Mouse (Mus musculus) telencephalon, adult 2 months (tissue): ENCODE data around the gene Anks1b.

Source experiments
- DNase-seq: peaks from one replicate; pipeline ENCODE4 v3.0.0-alpha.2; 2011; ENCODE audit warnings: low read depth, low spot score

Anks1b gene

DNA sequence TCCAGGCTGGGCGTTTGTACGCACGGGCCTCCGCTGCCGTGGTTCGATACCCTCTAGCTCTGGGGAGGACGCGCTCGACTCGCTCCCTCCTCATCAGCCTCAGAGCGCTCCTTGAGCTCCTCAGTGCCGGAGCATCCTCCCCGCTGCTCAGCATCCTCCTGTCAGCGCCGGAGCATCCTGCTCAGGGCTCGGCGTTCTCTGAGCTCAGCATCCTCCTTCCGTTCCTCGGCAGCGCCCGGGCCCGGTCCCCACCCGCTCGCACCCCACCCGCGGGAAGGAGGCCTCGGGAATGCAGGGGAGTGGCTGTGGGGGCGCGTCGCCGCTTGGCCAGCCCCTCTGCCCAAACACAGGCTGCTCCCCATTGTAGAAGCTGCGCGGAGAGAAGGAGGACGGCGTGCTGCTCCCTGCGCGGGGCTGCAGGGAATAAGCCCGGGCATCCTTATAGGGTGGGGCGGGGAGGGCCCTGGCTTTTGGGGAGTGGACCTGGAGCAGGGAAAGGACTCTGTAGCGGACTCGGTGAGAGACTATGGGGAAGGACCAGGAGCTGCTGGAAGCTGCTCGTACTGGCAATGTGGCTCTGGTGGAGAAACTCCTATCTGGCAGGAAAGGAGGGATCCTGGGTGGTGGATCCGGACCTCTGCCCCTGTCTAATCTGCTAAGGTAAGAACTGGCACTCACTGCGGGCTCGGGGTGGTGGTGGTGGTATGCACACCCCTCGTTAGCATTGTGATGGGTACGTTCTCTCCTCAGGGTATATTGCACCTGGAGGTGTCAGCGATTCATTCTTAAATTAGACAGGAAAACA lies at the start of gene Anks1b:
Gene Anks1b, plus strand, starts transcription at position 364 of the 805 bp plus-strand sequence.
- peak; percentile 41 for DNase-seq

DNA sequence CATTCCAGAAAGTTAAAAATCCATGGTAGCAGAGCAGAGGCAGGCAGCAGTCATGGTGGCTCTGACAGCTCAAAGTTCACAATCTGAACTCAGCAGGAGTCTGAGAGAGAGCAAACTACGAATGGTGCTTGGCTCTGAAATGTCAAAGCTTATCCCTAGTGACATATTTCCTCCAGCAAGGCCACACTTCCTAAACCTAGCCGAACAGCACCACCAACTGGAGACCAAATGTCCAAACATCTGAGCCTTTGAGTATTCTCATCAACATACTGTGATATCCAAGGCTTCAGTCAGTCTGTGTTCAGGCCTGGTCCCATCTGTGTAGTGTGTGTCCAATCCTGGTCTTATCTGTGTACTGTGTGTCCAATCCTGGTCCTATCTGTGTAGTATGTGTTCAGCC lies 49.4 kb upstream of the Anks1b start:
- DNase-seq = peak; percentile 11

DNA sequence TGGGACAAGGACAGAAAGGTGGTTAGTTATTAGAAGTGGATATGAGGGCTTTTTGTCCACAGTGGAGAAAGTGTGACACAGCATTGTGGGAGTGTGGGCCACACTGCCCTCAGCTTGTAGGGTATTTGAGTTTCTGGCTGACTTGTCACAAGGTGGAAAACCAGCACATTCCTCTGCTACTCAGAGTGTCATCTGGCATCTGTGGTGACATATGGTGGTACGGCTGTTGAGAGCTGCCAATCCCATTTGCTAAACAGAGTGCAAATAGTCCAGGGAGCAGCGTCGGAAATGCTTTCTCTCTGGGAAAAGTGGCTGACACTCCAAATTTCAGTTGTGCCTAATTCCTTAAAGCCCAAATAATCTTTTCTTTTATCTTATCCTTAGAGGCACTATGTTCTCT lies 46.4 kb upstream of the Anks1b start:
- DNase-seq = peak; percentile 24

DNA sequence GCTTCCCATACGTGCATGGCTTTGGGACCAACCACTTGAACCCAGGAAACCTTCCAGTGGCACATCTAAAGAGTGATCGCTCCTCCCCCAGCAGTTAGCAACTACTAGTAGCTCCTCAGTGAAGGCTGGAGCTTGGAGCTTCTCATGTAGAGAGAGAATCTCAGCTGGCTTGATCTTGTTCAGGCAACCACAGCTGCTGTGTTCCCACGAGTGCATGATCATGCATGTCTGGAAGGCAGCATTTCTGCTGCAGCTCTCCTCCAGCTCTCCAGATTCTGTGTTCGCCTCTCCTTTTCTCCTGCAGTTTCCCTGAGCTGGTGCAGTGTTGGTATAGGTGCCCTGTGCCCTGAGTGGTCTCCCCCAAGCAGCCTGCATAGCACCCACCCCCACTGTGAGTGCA lies 41.0 kb upstream of the Anks1b start:
- DNase-seq = no peak

DNA sequence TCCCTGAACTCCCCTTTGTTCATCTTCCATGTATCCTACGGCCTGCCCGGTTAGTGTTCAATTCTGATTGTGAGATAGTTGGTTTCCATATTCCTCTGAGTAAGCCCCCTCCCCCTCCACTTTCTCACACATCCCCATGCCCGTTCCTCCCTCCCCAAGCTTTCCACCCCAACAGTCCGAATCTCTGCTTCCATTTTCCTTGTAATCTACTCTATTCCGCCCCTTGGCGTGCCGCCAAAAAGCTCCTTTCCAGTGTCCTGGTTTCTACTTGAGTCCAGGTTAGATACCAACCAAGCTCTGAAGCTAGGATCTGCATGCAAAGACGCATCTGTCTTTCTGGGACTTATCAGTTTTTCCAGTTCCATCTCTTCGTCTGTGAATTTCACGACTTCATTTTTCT lies 40.1 kb upstream of the Anks1b start:
- no peak for DNase-seq

DNA sequence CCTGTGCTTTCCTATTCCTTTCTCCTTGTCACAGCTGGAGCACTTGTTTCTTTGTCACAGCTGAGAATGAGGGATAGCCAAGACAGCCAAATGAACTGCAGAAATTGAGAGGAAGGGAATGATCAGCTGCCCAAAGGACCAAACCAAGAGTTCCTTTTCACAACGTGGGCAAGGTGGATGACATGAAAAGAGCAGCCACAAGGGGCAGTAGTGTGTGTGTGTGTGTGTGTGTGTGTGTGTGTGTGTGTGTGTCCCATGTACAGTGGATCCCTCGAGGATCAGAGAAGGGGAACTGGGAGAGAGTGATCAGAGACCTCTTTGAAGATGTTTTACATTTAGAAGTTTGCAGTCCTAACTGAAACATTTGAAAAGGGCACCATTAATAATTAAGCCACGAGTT lies 35.8 kb upstream of the Anks1b start:
- DNase-seq = no peak

DNA sequence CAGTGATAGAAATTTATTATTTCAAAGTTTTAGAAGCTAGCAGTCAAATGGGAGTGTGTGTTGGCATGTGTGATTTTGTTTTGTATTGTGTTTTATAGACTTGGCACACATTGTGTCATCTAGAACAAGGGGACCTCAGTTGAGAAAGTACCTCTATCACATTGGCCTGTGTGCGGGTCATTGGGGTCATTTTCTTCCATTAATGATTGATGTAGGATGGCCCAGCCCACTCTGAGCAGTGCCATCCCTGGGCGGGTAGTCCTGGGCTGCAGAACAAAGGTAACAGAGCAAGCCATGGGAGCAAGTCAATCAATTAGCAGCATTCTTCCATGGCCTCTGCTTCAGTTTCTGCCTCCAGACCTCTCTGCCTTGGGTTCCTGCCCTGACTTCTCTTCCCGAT lies 34.5 kb upstream of the Anks1b start:
- DNase-seq = no peak

DNA sequence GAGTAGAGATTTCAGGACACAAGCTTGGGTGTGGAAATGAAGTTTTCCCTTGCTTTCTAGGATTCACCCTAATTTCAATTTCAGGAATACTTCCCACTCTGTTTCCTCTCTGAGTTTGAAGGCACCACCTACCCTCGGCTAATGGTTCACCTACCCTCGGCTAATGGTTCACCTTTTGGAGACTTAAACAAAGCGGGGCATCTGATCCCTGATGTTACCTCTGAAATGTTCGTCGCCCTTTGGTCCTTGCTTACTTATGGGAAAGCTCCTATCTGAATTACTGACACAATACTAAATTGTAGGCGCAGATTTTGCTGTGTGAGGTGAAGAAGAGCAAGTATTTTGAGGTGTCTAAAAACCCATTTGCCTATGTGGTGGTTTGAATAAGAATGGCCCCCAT lies 22.4 kb upstream of the Anks1b start:
- no peak for DNase-seq

DNA sequence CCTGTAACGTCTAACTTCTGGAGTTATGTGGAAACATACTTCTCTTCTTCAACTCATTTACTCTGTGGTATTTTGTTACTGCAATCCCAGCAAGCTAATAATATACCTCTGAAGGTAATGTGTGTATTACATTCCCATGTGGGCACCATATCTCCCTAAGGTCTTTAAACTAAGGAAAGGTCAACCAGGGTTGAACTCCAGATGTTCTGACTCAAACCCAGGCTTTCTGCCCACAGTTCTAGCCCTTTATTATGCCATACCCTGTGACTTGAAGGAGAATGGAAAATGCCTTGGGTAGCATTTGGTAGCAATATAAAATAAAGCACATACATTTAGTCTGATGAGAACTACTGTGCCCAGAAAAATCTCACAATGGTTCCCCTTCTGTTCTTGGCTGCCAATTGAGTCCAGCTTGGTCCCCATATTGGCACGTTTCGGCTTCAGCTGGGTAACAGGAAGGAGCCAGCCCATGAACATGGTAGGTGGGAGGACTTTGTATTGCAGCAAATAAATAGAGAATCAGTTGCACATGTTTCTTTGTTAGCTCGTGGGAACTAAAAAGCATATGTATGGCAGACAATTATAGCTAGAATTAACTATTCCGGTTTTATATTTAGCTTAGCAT lies 17.9 kb upstream of the Anks1b start:
- peak; percentile 65 for DNase-seq

DNA sequence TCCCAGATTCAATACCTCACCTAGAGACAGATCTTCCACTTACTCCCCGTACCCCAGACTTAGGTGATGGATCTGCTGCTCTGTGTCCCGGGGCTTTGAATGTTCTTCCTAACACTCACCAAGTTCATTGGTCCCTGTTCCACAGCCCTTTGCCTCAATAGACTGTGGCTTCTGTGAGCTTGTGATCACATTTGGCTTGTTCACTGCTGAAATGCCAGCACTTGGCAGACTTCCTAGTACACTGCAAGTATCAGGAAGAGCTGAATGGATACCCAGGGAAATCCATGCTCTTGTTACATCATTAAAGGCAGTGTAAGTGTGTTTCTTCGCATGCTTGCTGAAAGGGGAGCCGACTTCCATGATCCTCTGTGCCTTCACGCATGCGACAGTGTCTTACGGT lies 17.0 kb upstream of the Anks1b start:
- DNase-seq = peak; percentile 57

DNA sequence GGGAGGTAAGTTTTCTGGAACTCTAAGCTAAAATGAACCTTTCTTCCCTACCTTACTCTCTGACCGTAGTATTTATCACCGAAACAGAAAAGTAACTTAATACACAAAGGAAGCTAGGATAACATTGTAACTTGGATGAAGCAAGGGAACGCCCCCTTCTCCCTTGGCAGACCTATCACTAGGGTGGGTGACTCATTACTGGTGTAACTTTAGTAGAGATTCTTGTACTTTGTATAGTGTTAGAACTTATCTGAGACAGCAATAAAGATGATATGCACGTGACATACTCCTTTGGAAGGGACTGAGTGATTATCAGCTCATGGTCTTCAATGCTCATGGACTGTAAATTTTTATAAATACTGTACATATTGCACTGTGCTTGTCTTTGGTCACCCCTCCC lies 5.1 kb upstream of the Anks1b start:
- no peak for DNase-seq

DNA sequence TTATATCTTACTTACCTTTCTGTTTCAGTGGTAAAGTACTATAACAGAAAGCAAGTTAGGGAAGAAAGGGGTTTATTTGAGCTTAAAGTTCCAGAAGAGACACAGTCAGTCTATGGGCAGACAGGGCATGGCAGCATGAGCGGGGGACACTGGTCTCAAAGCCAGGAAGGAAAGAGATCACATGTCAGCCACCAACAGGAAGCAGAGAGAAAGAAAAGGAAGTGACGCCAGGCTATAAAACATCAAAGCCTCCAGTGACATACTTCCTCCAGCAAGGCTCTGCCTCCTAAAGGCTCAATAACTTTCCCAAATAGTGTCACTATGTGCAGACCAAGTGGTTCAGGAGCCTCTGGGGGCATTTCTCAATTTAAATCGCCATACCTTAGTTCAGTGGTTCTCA lies 4.5 kb upstream of the Anks1b start:
- DNase-seq = no peak

DNA sequence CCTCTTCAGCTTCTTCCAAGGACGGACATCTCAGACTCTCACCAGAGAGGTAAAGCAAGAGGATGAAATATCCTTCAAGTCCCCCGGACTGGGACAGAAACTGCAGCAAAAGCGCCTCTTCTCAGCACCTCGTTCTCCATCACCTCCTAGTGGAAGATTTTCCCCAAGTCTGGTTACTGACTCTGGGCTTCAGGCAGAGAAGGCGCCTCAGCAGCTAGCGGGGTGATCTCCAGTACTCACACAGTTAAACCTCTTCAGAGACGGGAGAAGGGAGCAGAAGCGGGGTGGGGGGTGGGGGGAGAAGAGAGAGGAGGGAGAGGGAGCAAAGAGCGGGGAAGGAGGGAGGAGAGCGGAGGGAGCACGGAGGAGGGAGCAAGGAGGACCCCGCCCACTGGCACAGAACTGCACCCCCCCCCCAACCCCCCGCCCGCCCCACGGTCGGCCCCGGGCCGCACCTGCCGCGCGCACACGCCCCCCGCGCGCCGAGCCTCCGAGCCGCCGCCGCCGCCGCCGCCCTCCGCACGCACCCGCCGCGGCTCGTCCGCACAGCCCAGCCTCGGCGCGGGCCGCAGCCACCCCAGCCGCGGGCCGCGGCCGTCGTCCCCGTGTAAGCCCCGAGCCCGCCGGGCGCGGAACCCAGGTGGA lies 686 bp upstream of the Anks1b start:
- DNase-seq = peak; percentile 86

DNA sequence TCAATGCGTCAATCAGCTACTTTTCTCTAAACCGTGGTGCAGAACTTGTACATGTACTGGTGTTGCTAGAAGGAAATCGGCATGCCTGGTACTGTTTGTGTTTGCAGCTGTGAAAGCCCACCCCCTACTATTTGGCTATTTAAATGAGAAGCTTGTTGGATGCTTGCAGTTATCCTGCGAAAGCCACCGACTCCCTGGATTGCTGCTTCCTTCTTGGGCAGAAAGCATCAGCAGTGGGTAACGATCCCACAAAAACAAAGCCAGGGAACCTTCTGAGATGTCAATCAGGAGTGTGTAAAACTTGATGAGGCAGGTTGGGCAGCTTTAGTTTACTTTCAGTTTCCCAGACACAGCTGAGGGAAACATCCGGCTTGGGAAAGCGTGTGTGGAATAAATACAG lies 727 bp downstream of the Anks1b start:
- peak; percentile 12 for DNase-seq

DNA sequence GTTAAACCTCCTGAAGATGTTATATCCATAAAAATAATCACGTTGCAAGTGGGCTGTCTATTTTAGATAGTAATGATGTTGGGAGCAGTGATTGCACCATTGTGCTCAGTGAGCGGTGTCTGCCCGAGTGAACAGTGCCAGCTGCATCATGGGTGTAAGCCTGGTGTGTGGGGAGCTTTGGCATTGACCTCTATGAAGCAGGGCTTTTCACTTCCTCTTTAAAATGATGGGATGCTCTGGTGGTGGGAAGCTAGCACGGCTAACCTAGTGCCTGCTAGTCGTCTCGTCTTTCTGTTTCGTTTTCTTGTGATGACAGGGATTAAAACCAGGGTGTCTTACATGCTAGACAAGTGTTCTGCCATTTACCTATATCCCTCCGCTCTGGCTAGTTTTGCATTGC lies 10.3 kb downstream of the Anks1b start:
- DNase-seq = peak; percentile 2

DNA sequence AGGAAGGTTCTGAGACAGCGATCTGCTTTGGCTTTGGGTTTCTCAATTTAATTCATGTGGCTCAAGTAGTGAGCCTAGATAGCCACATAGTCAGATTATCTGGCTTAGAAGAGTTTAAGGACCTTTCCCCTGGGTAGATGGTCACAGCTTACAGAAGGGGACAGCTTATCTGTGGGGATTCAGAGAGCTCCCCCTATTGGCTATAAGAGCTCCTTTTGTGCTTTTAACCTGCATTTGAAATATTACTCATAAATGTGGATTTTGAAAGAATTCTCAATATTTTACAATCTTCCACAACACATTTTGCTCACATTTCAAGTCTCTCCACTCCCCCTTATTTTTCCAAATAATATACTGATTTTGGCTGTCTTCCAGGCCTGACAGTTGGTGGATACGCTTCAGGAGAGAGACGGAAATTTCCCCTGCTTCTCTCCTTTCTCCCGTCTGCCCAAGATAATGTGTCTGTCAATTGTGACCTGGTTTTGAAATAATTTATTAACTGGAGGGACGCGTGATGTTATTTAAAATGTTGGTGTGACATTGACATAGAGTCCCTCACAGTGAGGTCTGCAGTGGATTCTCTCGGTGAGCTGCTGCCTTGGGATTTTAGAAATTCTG lies 29.5 kb downstream of the Anks1b start:
- DNase-seq = no peak

DNA sequence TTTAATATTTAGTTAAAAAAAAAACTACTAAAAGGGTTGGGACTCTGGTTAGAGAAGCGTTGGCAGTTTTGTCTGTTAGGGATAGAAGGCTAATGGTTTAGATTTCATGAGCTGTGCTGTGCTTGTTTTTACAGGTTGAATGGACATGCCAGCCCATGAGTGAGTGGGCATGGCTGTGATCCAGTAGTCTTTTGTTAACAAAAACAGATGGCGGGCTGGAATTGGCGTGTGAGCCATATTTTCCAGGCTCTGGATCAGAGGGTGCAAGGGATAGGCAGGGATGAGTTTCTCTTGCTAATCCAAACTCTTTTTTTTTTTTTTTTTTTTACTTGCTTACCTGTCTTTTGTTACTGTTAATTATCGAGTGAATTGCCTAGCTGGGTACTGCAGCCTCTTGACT lies 38.6 kb downstream of the Anks1b start:
- no peak for DNase-seq

DNA sequence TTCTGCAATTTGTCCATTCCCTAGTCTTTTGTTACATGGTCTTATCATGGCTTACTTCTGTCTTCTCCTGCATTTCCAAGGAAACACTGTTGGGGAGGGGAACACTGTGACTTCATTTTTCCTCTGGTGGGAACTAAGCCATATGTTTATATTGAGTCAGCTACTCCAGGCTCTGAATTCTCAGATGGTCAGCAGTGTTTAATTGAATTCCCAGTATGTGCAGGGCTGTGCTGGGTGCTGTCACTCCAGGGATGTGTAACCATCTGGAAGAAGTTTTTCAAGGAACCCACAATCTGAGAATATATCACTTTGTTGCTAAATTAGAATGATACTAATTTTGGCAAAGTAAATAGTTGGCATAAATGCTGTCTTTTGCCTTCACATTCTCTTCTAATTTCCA lies 39.9 kb downstream of the Anks1b start:
- peak; percentile 47 for DNase-seq

DNA sequence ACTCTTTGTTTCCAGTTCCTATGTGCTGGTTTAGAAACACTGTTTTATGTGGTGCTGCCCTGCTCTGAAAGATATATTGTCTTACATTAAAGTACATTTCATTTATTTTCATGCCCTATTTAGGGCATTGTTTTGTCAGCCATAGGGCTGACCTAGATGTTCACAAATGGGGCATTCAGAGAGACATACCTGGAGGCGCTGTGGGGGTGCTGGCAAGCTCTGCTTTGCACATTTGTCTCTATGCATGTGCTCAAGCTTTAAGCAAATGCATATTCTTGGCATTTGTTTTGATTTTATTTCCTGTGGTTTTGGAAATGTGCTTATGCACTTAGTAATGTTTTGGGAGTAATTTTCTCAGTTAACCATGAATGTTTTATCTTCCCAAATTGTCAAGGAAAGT lies 43.8 kb downstream of the Anks1b start:
- DNase-seq = no peak

DNA sequence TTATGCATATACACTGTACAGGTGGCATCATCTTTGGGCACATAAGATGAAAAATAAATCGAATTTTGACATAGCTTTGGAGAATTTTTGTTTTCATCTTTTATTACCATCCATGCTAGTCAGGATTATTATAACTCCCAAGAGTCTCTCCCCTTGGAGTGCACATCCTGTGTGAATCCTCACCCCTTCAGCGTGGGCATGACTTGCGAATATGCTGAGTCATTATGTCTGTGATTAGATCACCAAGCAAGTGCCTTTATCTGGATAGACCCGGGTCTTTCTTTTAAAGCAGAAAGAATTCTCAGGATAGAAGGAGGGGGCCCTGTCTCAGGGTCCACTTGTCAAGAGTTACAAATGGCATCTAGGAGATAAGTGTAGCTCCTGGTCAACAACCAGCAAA lies 48.7 kb downstream of the Anks1b start:
- no peak for DNase-seq

DNA sequence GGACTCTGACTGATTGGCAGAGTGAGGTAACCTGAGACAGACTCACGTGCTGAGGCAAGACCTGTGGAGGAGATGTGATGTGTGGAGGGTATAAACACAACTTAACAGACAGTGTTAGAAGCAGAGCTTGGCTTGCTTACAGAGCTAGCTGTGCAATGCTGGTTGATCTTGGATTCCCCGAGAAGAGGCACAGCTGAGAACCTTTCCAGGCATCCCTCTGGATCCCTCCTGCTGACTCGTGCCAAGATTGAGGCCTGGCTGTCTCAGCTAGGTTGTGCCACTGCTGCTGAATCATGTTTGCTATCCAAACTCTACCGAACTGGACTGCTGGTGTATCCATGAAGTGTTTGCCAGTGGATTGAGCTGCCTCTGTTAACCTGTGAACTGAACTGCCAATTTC lies 68.9 kb downstream of the Anks1b start:
- no peak for DNase-seq

DNA sequence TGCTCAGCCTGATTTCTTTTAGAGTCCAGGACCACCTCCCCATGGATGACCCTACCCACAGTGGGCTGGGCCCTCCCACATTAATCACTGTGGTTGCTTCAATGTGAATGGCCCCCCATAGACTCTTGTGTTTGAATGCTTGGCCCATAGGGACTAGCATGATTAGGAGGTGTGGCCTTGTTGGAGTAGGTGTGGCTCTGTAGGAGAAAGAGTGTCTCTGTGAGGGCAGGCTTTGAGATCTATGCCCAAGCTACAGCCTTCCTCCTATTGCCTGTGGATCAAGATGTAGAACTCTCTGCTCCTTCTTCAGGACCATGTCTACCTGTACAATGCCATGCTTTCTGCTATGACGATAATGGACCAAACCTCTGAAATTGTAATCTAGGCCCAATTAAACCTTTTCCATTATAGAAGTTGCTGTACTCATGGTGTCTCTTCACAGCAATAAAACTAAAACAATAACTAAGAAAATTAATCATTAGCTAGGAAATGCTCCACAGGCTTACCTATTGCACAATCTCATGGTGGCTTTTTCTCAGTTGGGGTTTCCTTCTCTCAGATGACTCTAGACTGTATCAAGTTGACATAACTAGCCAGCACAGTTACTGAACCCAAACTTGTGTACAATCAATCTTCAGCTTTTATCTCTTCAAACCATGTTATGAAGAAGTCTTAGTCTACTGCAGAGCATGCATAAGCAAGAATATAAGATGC lies 73.5 kb downstream of the Anks1b start:
- DNase-seq = no peak
